Mouse (Mus musculus): ENCODE results near the gene Nme9.

DNA sequence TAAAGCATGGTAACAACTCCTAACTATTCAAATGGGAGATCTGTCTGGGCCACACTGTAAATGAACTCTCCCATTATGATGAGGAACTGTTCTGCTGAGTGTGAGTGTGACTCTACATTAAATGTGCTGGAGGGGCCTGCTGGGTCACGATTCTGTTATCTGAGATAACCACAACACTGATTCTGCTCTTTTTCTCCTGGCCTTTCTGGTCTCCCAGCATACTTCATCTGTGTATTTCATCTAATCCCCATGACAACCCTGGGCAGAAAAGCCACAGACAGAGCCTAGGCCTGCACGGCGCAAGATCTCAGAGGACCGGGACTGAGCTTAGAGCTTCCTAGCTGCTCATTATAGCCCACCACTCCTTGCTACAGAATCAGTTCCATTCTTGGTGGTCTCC lies 18.8 kb upstream of the Nme9 start:
- no peak for TF ChIP-seq CTCF (conservative IDR thresholded peaks at IDR 0.05; ENCODE audit: insufficient read depth, insufficient read length, low read depth, low read length)
- no peak for TF ChIP-seq POLR2A (IDR thresholded peaks at IDR 0.05; ENCODE audit: low read depth, low read length)

Data from kidney, adult 2 months (tissue).